Mouse (Mus musculus) hindbrain, embryonic 11.5 days (tissue): Measurements from ENCODE around the gene Nsd1. TPM values are rescaled to one million over a fixed set of nuclear protein-coding genes. Genes with fewer than 3 reads are reported as not detected.

Experiments
- ATAC-seq: fragments of 200-750 bp; cut with Nextera tagmentation; 2 replicates; pipeline ENCODE4 v1.8.0; 2017; ENCODE audit warnings: mild to moderate bottlenecking, moderate TSS enrichment, moderate library complexity; ENCODE audit not compliant: low FRiP score
- DNase-seq: peaks from one replicate; pipeline ENCODE4 v3.0.0-alpha.2; 2015; ENCODE audit warnings: low spot score
- H3K27ac ChIP-seq: fragments of 300-500 bp; sonication (generic); 2 replicates; pipeline ENCODE4 v1.5.1; 2014; ENCODE audit warnings: mild to moderate bottlenecking, low read depth, low read length
- H3K27me3 ChIP-seq: fragments of 300-500 bp; sonication (generic); 2 replicates; pipeline ENCODE4 v1.6.1; 2014; ENCODE audit warnings: mild to moderate bottlenecking, low read length, moderate library complexity, mixed read lengths; ENCODE audit not compliant: control insufficient read depth, insufficient read depth
- H3K36me3 ChIP-seq: fragments of 300-500 bp; sonication (generic); 2 replicates; pipeline ENCODE4 v1.6.1; 2014; ENCODE audit warnings: mild to moderate bottlenecking, low read length, moderate library complexity, mixed read lengths; ENCODE audit not compliant: control insufficient read depth, insufficient read depth
- H3K4me1 ChIP-seq: fragments of 300-500 bp; sonication (generic); replicated peaks from 2 replicates; pipeline ENCODE4 v1.6.1; 2014; ENCODE audit warnings: low read length, mixed read lengths; ENCODE audit not compliant: control insufficient read depth, insufficient read depth
- H3K4me2 ChIP-seq: fragments of 300-500 bp; sonication (generic); replicated peaks from 2 replicates; pipeline ENCODE4 v1.6.1; 2014; ENCODE audit warnings: mild to moderate bottlenecking, low read depth, low read length
- H3K4me3 ChIP-seq: fragments of 300-500 bp; sonication (generic); 2 replicates; pipeline ENCODE4 v1.5.1; 2014; ENCODE audit warnings: low read depth, low read length
- H3K9ac ChIP-seq: fragments of 300-500 bp; sonication (generic); 2 replicates; pipeline ENCODE4 v1.6.1; 2014; ENCODE audit warnings: low read depth, low read length
- H3K9me3 ChIP-seq: fragments of 300-500 bp; sonication (generic); 2 replicates; pipeline ENCODE4 v1.6.1; 2016; ENCODE audit warnings: low read length; ENCODE audit not compliant: control insufficient read depth
- WGBS: fragments of 180-500 bp; shearing (Covaris S2); extraction: QIAGEN DNeasy Blood & Tissue Kit; methylation state at CpG from one replicate; pipeline ENCODE4 v1.1.7; 2014; 5-methylcytosine and 5-hydroxymethylcytosine counted together
- polyA plus RNA-seq: library from polyadenylated mRNA; unstranded; fragments of >200 nt; fragmentation: Nextera tagmentation; extraction: Ambion mirVana; gene quantifications from 2 replicates; pipeline ENCODE4 v1.2.1, GENCODE M21; 2014

Gene Nsd1
- polyA plus RNA-seq, 1 experiment from 2014 or later, result 108 TPM

GRCm38 (mm10) chr13:55171517-55172335 is 37.9 kb upstream of the Nsd1 start:
- no peaks in the 10 kb centered on the region for H3K36me3 ChIP-seq
- H3K9ac ChIP-seq, result peak overlapping the region; percentile 42; the same call in 1 of the 2 replicates
- no peaks in the 10 kb centered on the region for H3K9me3 ChIP-seq
- WGBS, result 16% methylated on average over 26 of the region's 26 CpGs
- peaks cover 24% of the 10 kb centered on the region for H3K4me1 ChIP-seq
- H3K27ac ChIP-seq, result peak overlapping the region; percentile 79
- ATAC-seq (peak; percentile 70), DNase-seq (peak; percentile 61)
- peak overlapping the region; percentile 36 for H3K4me2 ChIP-seq
- peak overlapping the region; percentile 10; the same call in 1 of the 2 replicates for H3K4me3 ChIP-seq
- H3K27me3 ChIP-seq, result no peaks in the 10 kb centered on the region

GRCm38 (mm10) chr13:55172336-55172770 is 37.2 kb upstream of the Nsd1 start:
- no peaks in the 10 kb centered on the region for H3K36me3 ChIP-seq
- DNase-seq (no peak), ATAC-seq (no peak)
- no peak overlapping the region for H3K4me3 ChIP-seq
- no peak overlapping the region for H3K9ac ChIP-seq
- no peak overlapping the region for H3K27ac ChIP-seq
- 54% methylated on average over 7 of the region's 7 CpGs for WGBS
- no peak overlapping the region for H3K4me2 ChIP-seq
- H3K4me1 ChIP-seq, result peaks cover 24% of the 10 kb centered on the region
- H3K9me3 ChIP-seq, result no peaks in the 10 kb centered on the region
- H3K27me3 ChIP-seq, result no peaks in the 10 kb centered on the region

DNA sequence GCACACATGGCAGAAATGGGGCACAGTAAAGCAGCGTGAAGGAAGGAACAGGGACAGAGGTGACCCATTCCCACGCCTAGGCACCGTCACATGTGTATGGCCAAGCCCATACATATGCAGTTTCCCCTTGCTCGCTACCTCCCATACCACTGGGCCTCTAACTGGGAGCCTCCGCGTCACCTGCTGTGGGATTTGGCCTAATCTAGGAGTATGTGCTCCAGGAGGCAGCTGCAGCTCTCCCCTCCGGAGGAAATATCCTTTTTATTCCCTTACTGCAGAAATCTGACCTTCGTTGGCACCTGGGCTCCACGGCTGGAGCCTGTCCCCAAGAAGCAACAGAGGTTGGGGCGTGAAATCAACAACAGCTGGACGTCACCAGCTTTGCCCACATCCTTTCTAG is 35.2 kb upstream of the Nsd1 start:
- DNase-seq (no peak), ATAC-seq (no peak)
- no peak overlapping the region for H3K4me3 ChIP-seq

DNA sequence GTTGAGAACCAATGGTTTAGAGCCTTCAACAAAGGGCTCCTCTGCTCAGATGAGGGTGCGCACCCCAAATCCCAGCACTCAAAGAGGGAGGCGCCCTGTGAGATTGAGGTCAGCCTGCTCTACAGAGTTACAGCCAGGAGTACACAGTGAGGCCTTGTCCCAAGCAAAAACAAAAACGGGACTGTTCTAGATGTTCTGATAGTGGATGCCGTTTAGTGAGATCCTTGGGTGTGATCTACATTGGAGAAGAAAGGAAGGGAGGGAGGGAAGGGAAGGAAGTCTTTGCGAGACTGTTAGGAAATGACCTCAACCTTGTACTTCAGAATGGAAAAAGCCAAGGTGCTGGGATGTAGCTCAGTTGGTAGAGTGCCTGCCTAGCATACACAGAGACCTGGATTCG is 33.3 kb upstream of the Nsd1 start:
- peaks cover 12% of the 10 kb centered on the region for H3K4me1 ChIP-seq
- WGBS, result 88% methylated on average over 6 of the region's 6 CpGs

More for the DNA sequence above, 35.2 kb upstream of the Nsd1 start:
- Histone ChIP-seq H3K9me3 (no peaks in the 10 kb centered on the region), H3K4me1 (peaks cover 14% of the 10 kb centered on the region), H3K36me3 (no peaks in the 10 kb centered on the region), H3K27me3 (no peaks in the 10 kb centered on the region), H3K4me2 (no peak overlapping the region), H3K27ac (no peak overlapping the region), H3K9ac (no peak overlapping the region)
- WGBS, result 66% methylated on average over 11 of the region's 11 CpGs

DNA sequence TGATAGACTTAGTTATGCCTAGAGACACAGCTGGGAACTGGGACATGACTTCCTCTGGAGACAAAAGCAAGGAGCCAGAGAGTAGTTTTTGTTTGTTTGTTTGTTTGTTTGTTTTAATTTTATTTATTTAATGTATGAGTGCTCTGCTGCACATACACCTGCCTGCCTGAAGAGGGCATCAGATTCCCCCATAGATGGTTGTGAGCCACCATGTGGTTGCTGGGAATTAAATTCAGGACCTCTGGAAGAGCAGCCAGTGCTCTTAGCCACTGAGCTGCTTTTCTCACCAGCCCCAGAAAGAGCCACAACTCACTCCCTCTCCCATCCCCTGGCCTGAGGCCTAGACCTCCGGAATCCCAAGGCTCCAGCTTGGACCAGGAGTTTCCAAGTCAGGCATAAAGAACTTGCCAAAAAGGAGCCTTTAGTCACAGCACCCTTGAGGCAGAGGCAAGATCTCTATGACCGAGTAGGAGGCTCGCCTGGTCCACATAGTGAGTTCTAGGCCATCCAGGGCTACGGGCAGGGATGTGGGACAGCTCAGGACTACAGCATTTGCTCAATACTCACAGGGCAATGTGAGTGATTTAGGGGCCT is 31.6 kb upstream of the Nsd1 start:
- Histone ChIP-seq H3K9ac (no peak overlapping the region), H3K27ac (no peak overlapping the region), H3K4me2 (no peak overlapping the region), H3K27me3 (no peaks in the 10 kb centered on the region), H3K9me3 (no peaks in the 10 kb centered on the region), H3K4me1 (no peaks in the 10 kb centered on the region; the same call in 1 of the 2 replicates), H3K4me3 (no peak overlapping the region), H3K36me3 (no peaks in the 10 kb centered on the region)
- DNase-seq (no peak), ATAC-seq (no peak)
- 69% methylated on average over 4 of the region's 4 CpGs for WGBS

More for the DNA sequence above, 33.3 kb upstream of the Nsd1 start:
- no peaks in the 10 kb centered on the region for H3K27me3 ChIP-seq
- H3K4me2 ChIP-seq, result no peak overlapping the region
- no peak for ATAC-seq
- DNase-seq, result no peak
- H3K9me3 ChIP-seq, result no peaks in the 10 kb centered on the region
- H3K9ac ChIP-seq, result no peak overlapping the region
- H3K27ac ChIP-seq, result no peak overlapping the region
- H3K36me3 ChIP-seq, result no peaks in the 10 kb centered on the region
- H3K4me3 ChIP-seq, result no peak overlapping the region

DNA sequence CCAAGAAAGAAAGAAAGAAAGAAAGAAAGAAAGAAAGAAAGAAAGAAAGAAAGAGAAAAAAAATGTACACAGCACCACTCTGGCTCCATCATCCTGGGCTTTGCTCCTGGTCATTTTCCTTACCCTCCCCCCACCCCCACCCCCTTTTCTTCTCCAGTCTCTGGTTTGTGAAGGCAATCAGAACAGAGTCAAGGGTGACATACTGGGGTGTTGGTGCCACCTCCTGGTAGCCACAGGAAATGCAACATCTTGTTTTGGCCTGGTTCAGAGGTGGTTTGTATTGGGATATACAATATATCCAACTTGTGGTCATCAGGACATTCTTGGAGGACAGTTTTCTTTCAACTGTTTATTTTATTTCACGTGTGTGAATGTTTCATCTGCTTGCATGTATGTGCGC is 31.0 kb upstream of the Nsd1 start:
- H3K4me1 ChIP-seq, result no peaks in the 10 kb centered on the region; the same call in 1 of the 2 replicates
- WGBS, result 33% methylated on average over 2 of the region's 2 CpGs
- DNase-seq (peak; percentile 86), ATAC-seq (peak; percentile 12; the same call in 1 of the 2 replicates)
- H3K4me2 ChIP-seq, result no peak overlapping the region
- H3K4me3 ChIP-seq, result no peak overlapping the region
- no peaks in the 10 kb centered on the region for H3K27me3 ChIP-seq
- no peak overlapping the region for H3K27ac ChIP-seq
- H3K9ac ChIP-seq, result no peak overlapping the region
- no peaks in the 10 kb centered on the region for H3K36me3 ChIP-seq
- H3K9me3 ChIP-seq, result no peaks in the 10 kb centered on the region

GRCm38 (mm10) chr13:55179591-55179990 is 30.0 kb upstream of the Nsd1 start:
- Histone ChIP-seq H3K4me3 (no peak overlapping the region), H3K36me3 (no peaks in the 10 kb centered on the region), H3K9me3 (no peaks in the 10 kb centered on the region), H3K4me2 (no peak overlapping the region), H3K9ac (no peak overlapping the region), H3K27ac (no peak overlapping the region), H3K4me1 (no peaks in the 10 kb centered on the region; the same call in 1 of the 2 replicates), H3K27me3 (no peaks in the 10 kb centered on the region)
- WGBS, result 92% methylated on average over 3 of the region's 3 CpGs
- DNase-seq (no peak), ATAC-seq (no peak)

DNA sequence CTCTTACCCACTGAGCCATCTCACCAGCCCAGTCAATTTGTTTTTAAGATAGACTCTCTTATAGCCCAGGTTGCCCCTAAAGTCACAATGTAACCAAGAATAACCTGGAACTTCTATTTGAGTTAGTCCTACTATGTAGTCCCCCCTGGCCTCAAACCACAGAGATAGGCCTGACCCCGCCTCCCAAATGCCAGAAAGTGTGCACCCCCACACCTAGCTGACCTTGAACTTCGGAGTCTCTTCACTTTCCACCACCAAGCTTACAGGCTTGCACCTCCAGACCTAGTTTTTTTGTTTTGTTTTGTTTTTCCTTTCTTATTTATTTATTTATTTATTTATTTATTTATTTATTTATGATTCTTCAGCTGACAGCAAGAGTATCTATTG is 27.8 kb upstream of the Nsd1 start:
- H3K36me3 ChIP-seq, result no peaks in the 10 kb centered on the region
- H3K4me1 ChIP-seq, result no peaks in the 10 kb centered on the region; the same call in 1 of the 2 replicates
- ATAC-seq (no peak), DNase-seq (no peak)
- peak overlapping the region; percentile 19; the same call in 1 of the 2 replicates for H3K4me3 ChIP-seq
- H3K27ac ChIP-seq, result no peak overlapping the region
- H3K27me3 ChIP-seq, result no peaks in the 10 kb centered on the region
- H3K9ac ChIP-seq, result no peak overlapping the region
- no peak overlapping the region for H3K4me2 ChIP-seq
- WGBS, result 82% methylated on average over 2 of the region's 2 CpGs
- no peaks in the 10 kb centered on the region for H3K9me3 ChIP-seq
